Comparison of ENCODE assay signal across 8 mouse cellular contexts in genomic region chr11:20304341-20304740, GRCm38 (mm10). TPM values are rescaled to one million over a fixed set of nuclear protein-coding genes. Genes with fewer than 3 reads are reported as not detected.
A peak's percentile ranks its signal among the peaks of the same experiment; 100 is the strongest.
DNase-seq lines count a peak whose midpoint lies in the region; ATAC-seq and TF ChIP-seq lines count a peak whose summit lies in the region.

No protein-coding gene starts in this region.

- no peak overlapping the region for H3K4me2 ChIP-seq in hindbrain, postnatal 0 days (ENCODE audit: low read depth, low read length)
- no peak overlapping the region for H3K4me2 ChIP-seq in hindbrain, embryonic 12.5 days (replicated peaks)
- H3K4me2 ChIP-seq in CH12.LX (ENCODE audit: insufficient read depth, low read depth, poor library complexity, severe bottlenecking) = no peak overlapping the region
- no peak overlapping the region for H3K4me2 ChIP-seq in embryonic facial prominence, embryonic 11.5 days (ENCODE audit: low read depth, low read length)

- no peaks in the 10 kb centered on the region for H3K4me1 ChIP-seq in hindbrain, postnatal 0 days (ENCODE audit: insufficient read depth, low read length)
- H3K4me1 ChIP-seq in hindbrain, embryonic 12.5 days = no peaks in the 10 kb centered on the region
- H3K4me1 ChIP-seq in CH12.LX (ENCODE audit: control insufficient read depth in 1 of 2, insufficient read depth in 2 of 2) = peaks cover 0 to 14% of the 10 kb centered on the region in 2 experiments; a peak in 2 of 4 replicates
- H3K4me1 ChIP-seq in embryonic facial prominence, embryonic 11.5 days (ENCODE audit: control insufficient read depth, insufficient read depth, low read length) = no peaks in the 10 kb centered on the region

- dilution Hi-C loops in CH12.LX (cut with MboI; ENCODE audit: extremely low pct_ligation_motif_present, extremely low pct_unique_long_range_greater_than_20kb, low sequenced_read_pairs) = no loop called here

- WGBS in hindbrain, postnatal 0 days = 68% methylated on average over 6 of the region's 6 CpGs
- 72% methylated on average over 6 of the region's 6 CpGs for WGBS in hindbrain, embryonic 12.5 days
- 76% methylated on average over 6 of the region's 6 CpGs for WGBS in embryonic facial prominence, embryonic 11.5 days

- H3K27me3 ChIP-seq in hindbrain, postnatal 0 days (ENCODE audit: insufficient read depth, low read length) = no peaks in the 10 kb centered on the region
- H3K27me3 ChIP-seq in hindbrain, embryonic 12.5 days = no peaks in the 10 kb centered on the region
- H3K27me3 ChIP-seq in CH12.LX (replicated peaks) = no peaks in the 10 kb centered on the region
- H3K27me3 ChIP-seq in embryonic facial prominence, embryonic 11.5 days (ENCODE audit: control insufficient read depth, insufficient read depth, low read length) = no peaks in the 10 kb centered on the region

- TF ChIP-seq POLR2A in CH12.LX (IDR thresholded peaks at IDR 0.05; ENCODE audit: low read depth, low read length) = no peak

- no peak overlapping the region for H3K27ac ChIP-seq in hindbrain, postnatal 0 days
- H3K27ac ChIP-seq in hindbrain, embryonic 12.5 days = no peak overlapping the region
- no peak overlapping the region for H3K27ac ChIP-seq in CH12.LX (ENCODE audit: insufficient read depth, low read depth)
- H3K27ac ChIP-seq in embryonic facial prominence, embryonic 11.5 days (replicated peaks; ENCODE audit: low read depth, low read length) = no peak overlapping the region

- no peaks in the 10 kb centered on the region for H3K9me3 ChIP-seq in hindbrain, postnatal 0 days (ENCODE audit: low read length)
- no peaks in the 10 kb centered on the region for H3K9me3 ChIP-seq in hindbrain, embryonic 12.5 days (replicated peaks)
- no peaks in the 10 kb centered on the region for H3K9me3 ChIP-seq in CH12.LX (replicated peaks; ENCODE audit: low read length)
- H3K9me3 ChIP-seq in embryonic facial prominence, embryonic 11.5 days (replicated peaks; ENCODE audit: control insufficient read depth, low read length) = no peaks in the 10 kb centered on the region

- peak; percentile 51 for TF ChIP-seq RAD21 in CH12.LX (IDR thresholded peaks at IDR 0.05; ENCODE audit: low read depth, low read length)

- intact Hi-C loops in left cerebral cortex, postnatal 14 days (cut with DNase I) = no loop called here

- TF ChIP-seq EP300 in CH12.LX (IDR thresholded peaks at IDR 0.05; ENCODE audit: low read length) = no peak

- ATAC-seq in hindbrain, postnatal 0 days = no peak; the same call in 1 of the 2 replicates
- no peak for ATAC-seq in hindbrain, embryonic 12.5 days (ENCODE audit: low FRiP score)
- no peak for ATAC-seq in embryonic facial prominence, embryonic 11.5 days (replicated peaks; ENCODE audit: insufficient number of reproducible peaks, low FRiP score, low TSS enrichment, low read depth)

- no peaks in the 10 kb centered on the region for H3K79me2 ChIP-seq in CH12.LX (replicated peaks; ENCODE audit: control insufficient read depth, extremely low read depth, insufficient read depth, poor library complexity, severe bottlenecking)

- in situ Hi-C loops in CH12.LX (cut with MboI; ENCODE audit: low pct_ligation_motif_present, low pct_unique_long_range_greater_than_20kb, low sequenced_read_pairs) = no loop called here

- no peak overlapping the region for H3K9ac ChIP-seq in hindbrain, postnatal 0 days (replicated peaks; ENCODE audit: low read length)
- no peak overlapping the region for H3K9ac ChIP-seq in hindbrain, embryonic 12.5 days
- no peak overlapping the region for H3K9ac ChIP-seq in CH12.LX (ENCODE audit: insufficient read depth, low read depth)
- no peak overlapping the region for H3K9ac ChIP-seq in embryonic facial prominence, embryonic 11.5 days (replicated peaks; ENCODE audit: low read length)

- TF ChIP-seq CTCF in hindbrain, postnatal 0 days (IDR thresholded peaks at IDR 0.05; ENCODE audit: low read depth) = peak; percentile 88
- peak; percentile 75 to 89 for TF ChIP-seq CTCF in CH12.LX (conservative IDR thresholded peaks at IDR 0.05 in 1 of 2, IDR thresholded peaks at IDR 0.05 in 1 of 2; ENCODE audit: low read depth in 2 of 2, low read length in 2 of 2)

- H3K36me3 ChIP-seq in hindbrain, postnatal 0 days (ENCODE audit: insufficient read depth, low read length) = peaks cover 50% of the 10 kb centered on the region
- peaks cover 49% of the 10 kb centered on the region for H3K36me3 ChIP-seq in hindbrain, embryonic 12.5 days
- H3K36me3 ChIP-seq in CH12.LX (replicated peaks in 1 of 2; ENCODE audit: control insufficient read depth in 1 of 2, insufficient read depth in 1 of 2, low read length in 1 of 2) = peaks cover 62 to 78% of the 10 kb centered on the region in 2 experiments
- H3K36me3 ChIP-seq in embryonic facial prominence, embryonic 11.5 days (replicated peaks; ENCODE audit: control insufficient read depth, insufficient read depth, low read depth, low read length) = no peaks in the 10 kb centered on the region

- no peak overlapping the region for H3K4me3 ChIP-seq in hindbrain, postnatal 0 days (ENCODE audit: low read length)
- H3K4me3 ChIP-seq in hindbrain, embryonic 12.5 days = no peak overlapping the region
- H3K4me3 ChIP-seq in CH12.LX (replicated peaks in 1 of 3; ENCODE audit: low read depth in 2 of 3, low read length in 2 of 3, poor library complexity in 1 of 3) = no peak overlapping the region
- H3K4me3 ChIP-seq in embryonic facial prominence, embryonic 11.5 days (ENCODE audit: low read depth, low read length) = no peak overlapping the region

- DNase-seq in hindbrain, postnatal 0 days (ENCODE audit: low spot score) = peak; percentile 50
- peak; percentile 39 for DNase-seq in CH12.LX (ENCODE audit: extremely low read depth)
- peak; percentile 41 for DNase-seq in adrenal gland, postnatal 25 days
- DNase-seq in embryonic facial prominence, embryonic 11.5 days (ENCODE audit: low spot score) = peak; percentile 28
- peak; percentile 46 to 56 for DNase-seq in left cerebral cortex, postnatal 14 days (ENCODE audit: low spot score in 2 of 2)
- peak; percentile 51 for DNase-seq in retina, postnatal 1 day
- no peak for DNase-seq in urinary bladder, postnatal 4 days (ENCODE audit: low spot score in 2 of 2)

TF ChIP-seq in CH12.LX, 34 proteins besides CTCF, POLR2A, EP300 and RAD21:
- TF ChIP-seq JUN (IDR thresholded peaks at IDR 0.05; ENCODE audit: insufficient read depth, low read depth, low read length) = no peak
- TF ChIP-seq SMC3 (IDR thresholded peaks at IDR 0.05; ENCODE audit: low read depth, low read length) = peak; percentile 76

RNA-seq across cellular contexts. Expression of gene Slc1a4, which starts 28.2 kb away (rescaled TPM):
- total RNA-seq in hindbrain, postnatal 0 days (2014; rRNA removed) = 199 and 217 TPM in 2 replicates
- polyA plus RNA-seq in hindbrain, postnatal 0 days (2015; fragmentation: Nextera tagmentation; extraction: Ambion mirVana) = 70.5 and 71.4 TPM in 2 replicates
- polyA plus RNA-seq in hindbrain, embryonic 12.5 days (2016; fragmentation: Nextera tagmentation; extraction: Ambion mirVana) = 25.2 and 26.0 TPM in 2 replicates
- total RNA-seq in CH12.LX (2012; rRNA removed) = 27.9 and 52.7 TPM in 2 replicates
- 31.7 and 37.8 TPM in 2 replicates for total RNA-seq in CH12.LX (2014; rRNA removed)
- polyA plus RNA-seq in CH12.LX (2012; ENCODE audit: insufficient read length, low read depth) = 27.4 and 29.3 TPM in 2 replicates
- total RNA-seq in adrenal gland, postnatal 25 days (2021) = 6.4 and 10.0 TPM in 2 replicates
- polyA plus RNA-seq in embryonic facial prominence, embryonic 11.5 days (2014; fragmentation: Nextera tagmentation; extraction: Ambion mirVana) = 14.0 and 15.2 TPM in 2 replicates
- total RNA-seq in left cerebral cortex, postnatal 14 days (2021) = 10 to 100 TPM; 46.4 to 49.0 TPM

RNA-seq across cellular contexts. Expression of gene Cep68, which starts 55.1 kb away (rescaled TPM):
- 43.5 and 61.1 TPM in 2 replicates for total RNA-seq in hindbrain, postnatal 0 days (2014; rRNA removed)
- polyA plus RNA-seq in hindbrain, postnatal 0 days (2015; fragmentation: Nextera tagmentation; extraction: Ambion mirVana) = 23.1 and 24.4 TPM in 2 replicates
- polyA plus RNA-seq in hindbrain, embryonic 12.5 days (2016; fragmentation: Nextera tagmentation; extraction: Ambion mirVana) = 34.1 and 35.9 TPM in 2 replicates
- total RNA-seq in CH12.LX (2012; rRNA removed) (28.7 and 30.7 TPM in 2 replicates), CH12.LX (2014; rRNA removed) (27.8 and 28.3 TPM in 2 replicates)
- polyA plus RNA-seq in CH12.LX (2012; ENCODE audit: insufficient read length, low read depth) = 27.7 and 31.6 TPM in 2 replicates
- total RNA-seq in adrenal gland, postnatal 25 days (2021) = 27.8 and 33.2 TPM in 2 replicates
- 34.7 and 38.5 TPM in 2 replicates for polyA plus RNA-seq in embryonic facial prominence, embryonic 11.5 days (2014; fragmentation: Nextera tagmentation; extraction: Ambion mirVana)
- 10 to 100 TPM; 31.3 to 31.7 TPM for total RNA-seq in left cerebral cortex, postnatal 14 days (2021)

Comparison
In these comparisons a context has a peak if more than half of its experiments do, and no peak if none do; other contexts are left out.
1. DNase-seq: peak in hindbrain, postnatal 0 days (single experiment), CH12.LX (single experiment), adrenal gland, postnatal 25 days (single experiment), embryonic facial prominence, embryonic 11.5 days (single experiment), left cerebral cortex, postnatal 14 days (2 of 2) and retina, postnatal 1 day (single experiment); none in urinary bladder, postnatal 4 days (0 of 2).